Mouse (Mus musculus) midbrain, embryonic 11.5 days (tissue): Measurements from ENCODE around the gene Rmi2. TPM values are rescaled to one million over a fixed set of nuclear protein-coding genes. Genes with fewer than 3 reads are reported as not detected.

ENCODE experiments used
- ATAC-seq: fragments of 200-750 bp; cut with Nextera tagmentation; 2 replicates; pipeline ENCODE4 v1.8.0; 2017; ENCODE audit warnings: moderate TSS enrichment, moderate library complexity; ENCODE audit not compliant: low FRiP score
- DNase-seq: peaks from one replicate; pipeline ENCODE4 v3.0.0; 2015; ENCODE audit warnings: low spot score; ENCODE audit errors: missing footprints
- H3K27ac ChIP-seq: fragments of 300-500 bp; sonication (generic); 2 replicates; pipeline ENCODE4 v1.5.1; 2014; ENCODE audit warnings: low read depth, low read length
- H3K27me3 ChIP-seq: fragments of 300-500 bp; sonication (generic); 2 replicates; pipeline ENCODE4 v1.6.1; 2014; ENCODE audit warnings: mild to moderate bottlenecking, low read length, moderate library complexity, mixed read lengths; ENCODE audit not compliant: control insufficient read depth, insufficient read depth
- H3K36me3 ChIP-seq: fragments of 300-500 bp; sonication (generic); 2 replicates; pipeline ENCODE4 v1.6.1; 2014; ENCODE audit warnings: mild to moderate bottlenecking, low read length, moderate library complexity, mixed read lengths; ENCODE audit not compliant: control insufficient read depth, insufficient read depth
- H3K4me1 ChIP-seq: fragments of 300-500 bp; sonication (generic); 2 replicates; pipeline ENCODE4 v1.6.1; 2014; ENCODE audit warnings: low read length; ENCODE audit not compliant: control insufficient read depth, insufficient read depth
- H3K4me2 ChIP-seq: fragments of 300-500 bp; sonication (generic); 2 replicates; pipeline ENCODE4 v1.6.1; 2014; ENCODE audit warnings: mild to moderate bottlenecking, moderate library complexity
- H3K4me3 ChIP-seq: fragments of 300-500 bp; sonication (generic); 2 replicates; pipeline ENCODE4 v1.5.1; 2014; ENCODE audit warnings: low read depth, low read length
- H3K9ac ChIP-seq: fragments of 300-500 bp; sonication (generic); 2 replicates; pipeline ENCODE4 v1.6.1; 2014; ENCODE audit warnings: low read length
- H3K9me3 ChIP-seq: fragments of 300-500 bp; sonication (generic); 2 replicates; pipeline ENCODE4 v1.6.1; 2016; ENCODE audit warnings: low read length; ENCODE audit not compliant: control insufficient read depth
- WGBS: fragments of 180-500 bp; shearing (Covaris S2); extraction: QIAGEN DNeasy Blood & Tissue Kit; methylation state at CpG from one replicate; pipeline ENCODE4 v1.1.7; 2014; 5-methylcytosine and 5-hydroxymethylcytosine counted together
- polyA plus RNA-seq: library from polyadenylated mRNA; unstranded; fragments of >200 nt; fragmentation: Nextera tagmentation; extraction: Ambion mirVana; gene quantifications from 2 replicates; pipeline ENCODE4 v1.2.1, GENCODE M21; 2014

Gene Rmi2
- polyA plus RNA-seq, 1 experiment from 2014 or later, result 2.9 TPM

- WGBS, result 94% methylated on average over 1 of the region's 1 CpGs
- no peak overlapping the region for H3K4me3 ChIP-seq
- H3K27me3 ChIP-seq, result no peaks in the 10 kb centered on the region
- H3K4me2 ChIP-seq, result no peak overlapping the region
- H3K9me3 ChIP-seq, result no peaks in the 10 kb centered on the region
- no peak overlapping the region for H3K9ac ChIP-seq
- H3K27ac ChIP-seq, result no peak overlapping the region
- ATAC-seq, result no peak
- no peak for DNase-seq
- peaks cover 22% of the 10 kb centered on the region for H3K4me1 ChIP-seq
- H3K36me3 ChIP-seq, result no peaks in the 10 kb centered on the region
Observed at GRCm38 (mm10) chr16:10837903-10838302, 3.0 kb downstream of the Rmi2 start.

- Histone ChIP-seq H3K9me3 (no peaks in the 10 kb centered on the region), H3K27me3 (no peaks in the 10 kb centered on the region), H3K36me3 (no peaks in the 10 kb centered on the region), H3K4me2 (no peak overlapping the region), H3K4me1 (peaks cover 27% of the 10 kb centered on the region), H3K4me3 (no peak overlapping the region), H3K9ac (no peak overlapping the region), H3K27ac (no peak overlapping the region)
- WGBS, result 57% methylated on average over 10 of the region's 10 CpGs
- DNase-seq, result no peak
- no peak for ATAC-seq
Observed at GRCm38 (mm10) chr16:10838487-10839245, 3.8 kb downstream of the Rmi2 start.

- DNase-seq, result no peak
- Histone ChIP-seq H3K27ac (no peak overlapping the region), H3K4me2 (no peak overlapping the region), H3K27me3 (no peaks in the 10 kb centered on the region), H3K4me1 (peaks cover 26% of the 10 kb centered on the region), H3K4me3 (no peak overlapping the region), H3K36me3 (no peaks in the 10 kb centered on the region), H3K9ac (no peak overlapping the region), H3K9me3 (no peaks in the 10 kb centered on the region)
- 94% methylated on average over 12 of the region's 14 CpGs for WGBS
- ATAC-seq, result no peak
Observed at GRCm38 (mm10) chr16:10840018-10840417, 5.2 kb downstream of the Rmi2 start.

GRCm38 (mm10) chr16:10842282-10842855 is 7.5 kb downstream of the Rmi2 start:
- Histone ChIP-seq H3K4me2 (no peak overlapping the region), H3K27me3 (no peaks in the 10 kb centered on the region), H3K27ac (no peak overlapping the region), H3K9me3 (no peaks in the 10 kb centered on the region), H3K36me3 (no peaks in the 10 kb centered on the region), H3K4me3 (no peak overlapping the region), H3K9ac (no peak overlapping the region), H3K4me1 (peaks cover 15% of the 10 kb centered on the region)
- ATAC-seq (no peak), DNase-seq (no peak)
- 80% methylated on average over 4 of the region's 4 CpGs for WGBS

- WGBS, result 27% methylated on average over 18 of the region's 18 CpGs
- H3K9ac ChIP-seq, result no peak overlapping the region
Observed at GRCm38 (mm10) chr16:10843486-10844318, 8.8 kb downstream of the Rmi2 start.

GRCm38 (mm10) chr16:10844319-10844670 is 9.4 kb downstream of the Rmi2 start:
- WGBS, result 78% methylated on average over 6 of the region's 6 CpGs
- ATAC-seq, result no peak
- H3K4me1 ChIP-seq, result peaks cover 7% of the 10 kb centered on the region

More at GRCm38 (mm10) chr16:10843486-10844318, 8.8 kb downstream of the Rmi2 start:
- DNase-seq (peak; percentile 91), ATAC-seq (no peak)
- no peaks in the 10 kb centered on the region for H3K27me3 ChIP-seq
- no peaks in the 10 kb centered on the region for H3K9me3 ChIP-seq
- H3K4me1 ChIP-seq, result peaks cover 7% of the 10 kb centered on the region
- no peak overlapping the region for H3K4me3 ChIP-seq
- no peak overlapping the region for H3K27ac ChIP-seq
- peak overlapping the region; percentile 6; the same call in 1 of the 2 replicates for H3K4me2 ChIP-seq
- no peaks in the 10 kb centered on the region for H3K36me3 ChIP-seq

GRCm38 (mm10) chr16:10845952-10846351 is 11.1 kb downstream of the Rmi2 start:
- Histone ChIP-seq H3K9me3 (no peaks in the 10 kb centered on the region), H3K4me1 (peaks cover 7% of the 10 kb centered on the region), H3K4me2 (no peak overlapping the region), H3K9ac (no peak overlapping the region), H3K27ac (no peak overlapping the region), H3K4me3 (no peak overlapping the region), H3K27me3 (no peaks in the 10 kb centered on the region), H3K36me3 (no peaks in the 10 kb centered on the region)
- WGBS, result 74% methylated on average over 6 of the region's 6 CpGs
- ATAC-seq (no peak), DNase-seq (no peak)

More at GRCm38 (mm10) chr16:10844319-10844670, 9.4 kb downstream of the Rmi2 start:
- Histone ChIP-seq H3K4me2 (no peak overlapping the region), H3K9me3 (no peaks in the 10 kb centered on the region), H3K4me3 (no peak overlapping the region), H3K27ac (no peak overlapping the region), H3K9ac (no peak overlapping the region), H3K27me3 (no peaks in the 10 kb centered on the region), H3K36me3 (no peaks in the 10 kb centered on the region)
- DNase-seq, result no peak

- ATAC-seq (peak; percentile 46; the same call in 1 of the 2 replicates), DNase-seq (no peak)
- peaks cover 7% of the 10 kb centered on the region for H3K4me1 ChIP-seq
- no peak overlapping the region for H3K9ac ChIP-seq
- no peaks in the 10 kb centered on the region for H3K9me3 ChIP-seq
- H3K36me3 ChIP-seq, result no peaks in the 10 kb centered on the region
- H3K27ac ChIP-seq, result no peak overlapping the region
- WGBS, result 58% methylated on average over 4 of the region's 4 CpGs
- H3K4me2 ChIP-seq, result no peak overlapping the region
- no peaks in the 10 kb centered on the region for H3K27me3 ChIP-seq
- H3K4me3 ChIP-seq, result no peak overlapping the region
Observed at GRCm38 (mm10) chr16:10846503-10846902, 11.6 kb downstream of the Rmi2 start.
